In the genomic region with DNA sequence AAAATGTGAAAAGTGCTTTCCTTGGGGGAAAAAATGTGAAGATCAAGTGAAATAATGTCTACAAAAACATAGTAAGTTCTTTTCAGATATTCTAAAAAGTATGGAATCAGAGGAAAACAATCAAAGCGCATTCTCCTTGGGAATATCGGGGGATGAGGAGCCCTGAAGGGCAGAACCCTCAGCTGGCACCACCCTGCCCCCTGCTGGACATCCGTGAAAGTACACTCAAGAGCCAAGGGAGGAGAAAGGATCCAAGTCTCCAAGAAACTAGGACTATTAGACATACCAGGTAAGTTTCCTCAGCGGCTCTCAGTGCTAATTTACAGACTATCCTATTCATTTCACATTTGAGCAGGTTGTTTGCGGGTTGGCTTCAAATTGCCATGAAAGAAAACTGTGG, we compare ENCODE assay signal across 9 mouse cellular contexts. TPM values are rescaled to one million over a fixed set of nuclear protein-coding genes. Genes with fewer than 3 reads are reported as not detected.
DNase-seq lines count a peak whose midpoint lies in the region; ATAC-seq and TF ChIP-seq lines count a peak whose summit lies in the region.
"Had no signal": no experiment of that assay in that cellular context is flagged by ENCODE, and none has a peak within 500 bp of the region (broad histone marks: within the 10 kb centered on the region; RNA-seq: fewer than 3 reads in every experiment).

No protein-coding gene starts in this region.

- no peak overlapping the region for H3K9ac ChIP-seq in hindbrain, embryonic 14.5 days
- no peak overlapping the region for H3K9ac ChIP-seq in hindbrain, embryonic 12.5 days

- H3K27me3 ChIP-seq in hindbrain, embryonic 14.5 days (ENCODE audit: control insufficient read depth, insufficient read depth, low read length) = no peaks in the 10 kb centered on the region
- no peaks in the 10 kb centered on the region for H3K27me3 ChIP-seq in hindbrain, embryonic 12.5 days

- H3K4me2 ChIP-seq in hindbrain, embryonic 14.5 days (replicated peaks) = no peak overlapping the region
- H3K4me2 ChIP-seq in hindbrain, embryonic 12.5 days (replicated peaks) = no peak overlapping the region

- no peaks in the 10 kb centered on the region for H3K4me1 ChIP-seq in hindbrain, embryonic 14.5 days (replicated peaks; ENCODE audit: control insufficient read depth, insufficient read depth, low read length)
- no peaks in the 10 kb centered on the region; the same call in 1 of the 2 replicates for H3K4me1 ChIP-seq in hindbrain, embryonic 12.5 days
- no peaks in the 10 kb centered on the region for H3K4me1 ChIP-seq in cortical plate, adult 2 months (ENCODE audit: control insufficient read depth, insufficient read depth, low read length)

- WGBS in hindbrain, embryonic 14.5 days = 13% methylated on average over 5 of the region's 5 CpGs
- 20% methylated on average over 5 of the region's 5 CpGs for WGBS in hindbrain, embryonic 12.5 days

- no peak overlapping the region for H3K27ac ChIP-seq in hindbrain, embryonic 14.5 days
- no peak overlapping the region for H3K27ac ChIP-seq in hindbrain, embryonic 12.5 days
- no peak overlapping the region for H3K27ac ChIP-seq in cortical plate, adult 2 months (ENCODE audit: insufficient read depth, low read length)

- no peak overlapping the region for H3K4me3 ChIP-seq in hindbrain, embryonic 14.5 days (replicated peaks; ENCODE audit: low read length)
- H3K4me3 ChIP-seq in hindbrain, embryonic 12.5 days = no peak overlapping the region
- H3K4me3 ChIP-seq in cortical plate, adult 2 months (ENCODE audit: insufficient read depth, low read length) = no peak overlapping the region
- H3K4me3 ChIP-seq: megakaryocyte, embryonic 14.5 days had no signal

- no peak for ATAC-seq in hindbrain, embryonic 14.5 days (ENCODE audit: low FRiP score)
- no peak for ATAC-seq in hindbrain, embryonic 12.5 days (ENCODE audit: low FRiP score)
- ATAC-seq in monocyte, adult 5-6 weeks (replicated peaks; ENCODE audit: insufficient number of reproducible peaks, low FRiP score, low TSS enrichment, poor library complexity, severe bottlenecking) = 0 out of 2 replicates have a peak, but pooled peaks have one; percentile 43

- TF ChIP-seq CTCF in cortical plate, adult 2 months (IDR thresholded peaks at IDR 0.05; ENCODE audit: extremely low read depth, insufficient read depth, low read length) = peak; percentile 83

- H3K36me3 ChIP-seq in hindbrain, embryonic 14.5 days (replicated peaks; ENCODE audit: control insufficient read depth, insufficient read depth) = no peaks in the 10 kb centered on the region
- no peaks in the 10 kb centered on the region for H3K36me3 ChIP-seq in hindbrain, embryonic 12.5 days

- no peaks in the 10 kb centered on the region for H3K9me3 ChIP-seq in hindbrain, embryonic 14.5 days (ENCODE audit: control insufficient read depth, low read length)
- no peaks in the 10 kb centered on the region for H3K9me3 ChIP-seq in hindbrain, embryonic 12.5 days (replicated peaks)
- H3K9me3 ChIP-seq: megakaryocyte, embryonic 14.5 days had no signal

- peak; percentile 78 for DNase-seq in hindbrain, embryonic 14.5 days (ENCODE audit: low spot score)
- peak; percentile 51 for DNase-seq in adipocyte (ENCODE audit: low spot score)
- DNase-seq in gastrocnemius, postnatal 4 days (ENCODE audit: low spot score in 2 of 2) = peak; percentile 43 to 61
- peak; percentile 81 to 91 for DNase-seq in left cerebral cortex, adult 18-20 months (ENCODE audit: low spot score in 2 of 2)
- peak; percentile 22 to 58 for DNase-seq in thymus, postnatal 10 days (ENCODE audit: low spot score in 2 of 2)

- no peak for TF ChIP-seq POLR2A in cortical plate, adult 2 months (IDR thresholded peaks at IDR 0.05; ENCODE audit: extremely low read depth, insufficient read depth, low read length)

RNA-seq across cellular contexts. Expression of a gene that starts 28.8 kb away (rescaled TPM):
- polyA plus RNA-seq in hindbrain, embryonic 14.5 days (2014; fragmentation: Nextera tagmentation; extraction: Ambion mirVana) = 1.4 and 1.7 TPM in 2 replicates
- polyA plus RNA-seq in hindbrain, embryonic 12.5 days (2016; fragmentation: Nextera tagmentation; extraction: Ambion mirVana) = 0.26 and 1.3 TPM in 2 replicates
- polyA plus RNA-seq in cortical plate, adult 2 months (2012; rRNA removed) = 82.2 and 86.5 TPM in 2 replicates
- total RNA-seq in gastrocnemius, postnatal 4 days (2021) = 100 to 1,000 TPM; 110 to 113 TPM
- 100 to 1,000 TPM; 118 to 137 TPM for total RNA-seq in left cerebral cortex, adult 18-20 months (2021)
- total RNA-seq in monocyte, adult 5-6 weeks (2017) = not detected in 3 replicates

Comparison
In these comparisons a context has a peak if more than half of its experiments do, and no peak if none do; other contexts are left out.
1. RNA of a gene that starts 28.8 kb away (total RNA-seq): 118 to 137 TPM in left cerebral cortex, adult 18-20 months and 110 to 113 TPM in gastrocnemius, postnatal 4 days; not detected in monocyte, adult 5-6 weeks; every median in the first group is over 100 times any median in the second.
2. Peak in every context shown above with its lines, with median percentiles within 50 percentile points of each other: DNase-seq.